Mouse (Mus musculus) heart, embryonic 14.5 days (tissue): ENCODE measurements at regions not wholly inside any gene's neighbourhood (a gene's known extent, or its start where the extent isn't known, plus 50 kb on each side); places are given as distances from the start of the nearest gene placed in this dataset.
A peak's percentile ranks its signal among the peaks of the same experiment; 100 is the strongest.

ENCODE experiments used
- ATAC-seq: fragments of 200-750 bp; cut with Nextera tagmentation; 2 replicates; pipeline ENCODE4 v1.8.0; 2017; ENCODE audit warnings: low read depth, moderate TSS enrichment; ENCODE audit not compliant: insufficient number of reproducible peaks, insufficient read depth, low FRiP score
- H3K27ac ChIP-seq, 2 experiments: fragments of 200-500 bp in 1 of 2; fragments of 300-500 bp in 1 of 2; sonication (generic) in 1 of 2; replicated peaks in 1 of 2; 2 replicates each; pipeline ENCODE4 v1.5.1; 2012 to 2014; ENCODE audit warnings: low read depth in 2 of 2, low read length in 2 of 2, control low read depth in 1 of 2, mild to moderate bottlenecking in 1 of 2, mixed read lengths in 1 of 2; ENCODE audit not compliant: control insufficient read depth in 1 of 2, insufficient read depth in 1 of 2
- H3K27me3 ChIP-seq: fragments of 300-500 bp; sonication (generic); 2 replicates; pipeline ENCODE4 v1.6.1; 2014; ENCODE audit warnings: mild to moderate bottlenecking, low read length, control low read depth; ENCODE audit not compliant: control insufficient read depth, insufficient read depth
- H3K36me3 ChIP-seq: fragments of 300-500 bp; sonication (generic); 2 replicates; pipeline ENCODE4 v1.6.1; 2014; ENCODE audit warnings: mild to moderate bottlenecking, control low read depth, low read length, mixed read lengths; ENCODE audit not compliant: control insufficient read depth, insufficient read depth
- H3K4me1 ChIP-seq, 2 experiments: fragments of 200-500 bp in 1 of 2; fragments of 300-500 bp in 1 of 2; sonication (generic) in 1 of 2; 2 replicates each; pipeline ENCODE4 v1.6.1; 2012 to 2014; ENCODE audit warnings: low read length in 2 of 2, control low read depth in 1 of 2, mixed read lengths in 1 of 2; ENCODE audit not compliant: control insufficient read depth in 2 of 2, insufficient read depth in 2 of 2
- H3K4me2 ChIP-seq: fragments of 300-500 bp; sonication (generic); 2 replicates; pipeline ENCODE4 v1.6.1; 2014; ENCODE audit warnings: mild to moderate bottlenecking, low read length
- H3K4me3 ChIP-seq, 2 experiments: fragments of 200-500 bp in 1 of 2; fragments of 300-500 bp in 1 of 2; sonication (generic) in 1 of 2; 2 replicates each; pipeline ENCODE4 v1.5.1; 2012 to 2014; ENCODE audit warnings: low read length in 2 of 2, mild to moderate bottlenecking in 2 of 2, control low read depth in 1 of 2, low read depth in 1 of 2, moderate library complexity in 1 of 2; ENCODE audit not compliant: control insufficient read depth in 1 of 2, insufficient read depth in 1 of 2
- H3K9ac ChIP-seq: fragments of 300-500 bp; sonication (generic); 2 replicates; pipeline ENCODE4 v1.6.1; 2014; ENCODE audit warnings: mild to moderate bottlenecking, low read length
- H3K9me3 ChIP-seq: fragments of 300-500 bp; sonication (generic); 2 replicates; pipeline ENCODE4 v1.6.1; 2016; ENCODE audit warnings: low read length, control low read depth; ENCODE audit not compliant: control insufficient read depth
- WGBS: fragments of 180-500 bp; shearing (Covaris S2); extraction: QIAGEN DNeasy Blood & Tissue Kit; methylation state at CpG from one replicate; pipeline ENCODE4 v1.1.7; 2014; 5-methylcytosine and 5-hydroxymethylcytosine counted together

DNA sequence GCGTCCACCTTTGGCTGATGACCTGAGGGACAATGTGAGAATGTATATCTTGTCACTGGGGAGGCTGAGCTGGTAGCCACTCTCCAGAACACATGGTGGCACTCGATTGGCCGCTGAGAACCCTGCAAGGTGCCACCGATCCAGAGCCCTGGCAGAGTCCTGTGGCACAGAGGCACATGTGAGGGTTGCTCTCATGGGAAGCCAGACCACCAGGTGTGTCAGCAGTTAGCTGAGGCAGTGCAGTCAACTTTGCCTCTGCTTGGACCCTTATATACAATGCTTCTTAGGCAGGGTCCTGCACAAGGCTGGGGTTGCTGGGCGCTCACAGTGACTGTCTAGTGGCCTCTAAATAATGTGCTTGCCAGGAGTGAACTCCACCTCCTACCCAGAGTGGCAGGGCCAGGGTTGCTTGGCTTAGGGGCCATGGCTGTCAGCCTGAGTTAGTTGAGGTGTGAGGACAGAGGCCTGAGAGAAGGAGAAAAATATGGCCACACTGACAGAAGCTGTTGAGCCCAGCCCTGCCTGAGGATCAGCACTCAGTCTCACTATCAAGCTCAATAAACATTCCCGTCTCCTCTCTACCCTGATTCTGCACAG, 57.1 kb upstream of the Slco4a1 start:
- H3K27me3 ChIP-seq, result no peaks in the 10 kb centered on the region
- no peak overlapping the region; the same call in 1 of the 2 replicates for H3K9ac ChIP-seq
- H3K4me2 ChIP-seq, result no peak overlapping the region
- peaks cover 44% of the 10 kb centered on the region for H3K36me3 ChIP-seq
- H3K4me1 ChIP-seq, result peaks cover 32 to 52% of the 10 kb centered on the region in 2 experiments
- no peaks in the 10 kb centered on the region for H3K9me3 ChIP-seq
- WGBS, result 67% methylated on average over 6 of the region's 6 CpGs
- peak overlapping the region; percentile 22 to 74; a peak in 3 of 4 replicates for H3K27ac ChIP-seq
- no peak for ATAC-seq
- no peak overlapping the region for H3K4me3 ChIP-seq

DNA sequence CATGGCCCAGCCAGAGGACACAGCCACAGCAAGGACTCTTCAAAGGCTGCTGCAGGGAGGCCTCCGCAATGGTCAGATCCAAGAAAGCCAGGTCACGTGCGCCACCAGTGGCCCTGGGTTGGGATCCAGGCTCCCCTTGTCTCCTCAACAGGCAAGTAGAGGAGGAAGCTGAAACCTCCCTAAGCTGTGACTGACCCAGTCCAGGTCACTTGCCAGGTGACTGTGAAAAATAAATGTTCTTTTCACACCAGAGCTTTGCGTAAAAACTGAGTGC, 57.6 kb upstream of the Slco4a1 start:
- 75% methylated on average over 4 of the region's 4 CpGs for WGBS
- peaks cover 49% of the 10 kb centered on the region for H3K36me3 ChIP-seq
- H3K4me3 ChIP-seq, result no peak overlapping the region
- ATAC-seq, result no peak
- no peak overlapping the region for H3K4me2 ChIP-seq
- peak overlapping the region; percentile 62 to 74; a peak in 2 of 4 replicates for H3K27ac ChIP-seq
- no peaks in the 10 kb centered on the region for H3K9me3 ChIP-seq
- peaks cover 36 to 57% of the 10 kb centered on the region in 2 experiments for H3K4me1 ChIP-seq
- H3K27me3 ChIP-seq, result no peaks in the 10 kb centered on the region
- H3K9ac ChIP-seq, result peak overlapping the region; percentile 46; the same call in 1 of the 2 replicates

DNA sequence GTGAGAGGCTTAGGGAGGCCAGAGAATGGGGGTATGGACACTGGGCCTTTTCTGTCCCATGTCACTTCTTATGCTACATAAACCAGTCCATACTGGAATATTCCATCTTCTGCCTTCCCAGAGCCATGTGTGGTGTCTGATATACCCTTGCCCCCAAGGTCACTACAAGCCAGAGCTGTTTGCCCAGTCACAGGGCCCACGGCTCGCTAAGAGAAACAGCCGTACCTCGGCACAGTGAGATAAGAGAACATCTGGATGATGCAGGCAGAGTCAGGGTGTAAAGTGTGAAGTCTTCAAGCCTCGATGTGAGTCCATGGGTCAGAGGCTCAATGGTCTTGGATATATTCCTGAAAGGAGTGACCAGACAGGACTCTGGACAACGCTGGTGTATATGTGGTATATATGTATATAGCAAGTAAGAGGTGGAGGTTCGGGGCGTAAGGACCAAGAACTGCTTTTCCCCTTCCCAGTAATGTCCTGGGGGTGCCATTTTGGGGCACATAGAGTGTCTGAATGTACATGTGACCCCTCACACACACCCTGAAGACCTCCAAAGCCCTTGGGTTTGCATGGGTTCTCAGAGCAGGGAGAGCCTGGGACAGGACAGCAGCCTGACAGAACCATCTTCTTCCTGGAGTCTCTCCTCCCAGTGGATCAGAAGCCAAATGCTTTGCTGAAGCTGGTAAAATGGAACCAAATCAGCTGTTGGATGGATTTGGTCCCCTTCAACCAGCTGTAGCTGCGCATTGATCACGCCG, 58.1 kb upstream of the Slco4a1 start:
- no peak for ATAC-seq
- no peaks in the 10 kb centered on the region for H3K27me3 ChIP-seq
- 63% methylated on average over 11 of the region's 11 CpGs for WGBS
- H3K27ac ChIP-seq, result peak overlapping the region; percentile 62 to 74
- no peaks in the 10 kb centered on the region for H3K9me3 ChIP-seq
- H3K9ac ChIP-seq, result peak overlapping the region; percentile 46
- peaks cover 54% of the 10 kb centered on the region for H3K36me3 ChIP-seq
- H3K4me2 ChIP-seq, result no peak overlapping the region
- H3K4me3 ChIP-seq, result no peak overlapping the region
- peaks cover 41 to 62% of the 10 kb centered on the region in 2 experiments for H3K4me1 ChIP-seq

DNA sequence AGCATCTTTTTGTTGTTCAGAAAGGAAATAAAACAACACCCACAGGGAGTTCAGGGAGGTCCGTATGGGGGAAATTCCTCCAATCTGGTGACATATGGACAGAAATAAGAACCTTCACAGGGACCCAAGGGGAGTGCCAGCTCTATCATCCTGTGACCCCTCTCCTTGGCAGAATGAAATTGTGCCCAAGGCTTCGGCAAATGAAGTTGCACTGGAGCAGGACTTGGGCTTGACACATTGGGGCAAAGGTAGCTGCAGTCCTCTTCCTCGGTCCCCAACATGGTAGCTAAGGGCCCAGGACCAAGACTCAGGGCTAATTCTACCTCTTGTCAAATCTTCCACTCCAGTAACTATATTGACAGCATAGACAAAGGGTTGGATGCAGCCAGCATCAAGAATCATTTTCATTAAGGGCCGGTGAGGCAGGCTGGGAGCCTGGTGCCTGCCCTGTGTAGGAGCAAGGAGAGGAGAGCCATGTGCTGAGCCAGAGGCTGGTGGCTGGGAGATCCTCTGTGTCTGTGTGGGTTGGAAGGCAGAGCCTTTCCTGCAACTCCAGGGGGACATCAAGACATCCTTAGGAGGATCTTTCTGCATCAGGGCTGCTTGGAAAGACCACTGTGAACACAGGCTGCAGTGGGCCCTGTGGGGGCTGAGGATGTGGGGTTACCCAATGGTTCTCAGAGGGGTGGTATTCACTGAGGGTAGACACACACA, 59.2 kb upstream of the Slco4a1 start:
- no peaks in the 10 kb centered on the region for H3K27me3 ChIP-seq
- H3K4me2 ChIP-seq, result no peak overlapping the region
- WGBS, result 54% methylated on average over 4 of the region's 4 CpGs
- ATAC-seq, result no peak
- 0 out of 2 replicates have a peak overlapping the region, but pooled peaks have one; percentile 42 for H3K9ac ChIP-seq
- peaks cover 48 to 72% of the 10 kb centered on the region in 2 experiments for H3K4me1 ChIP-seq
- peaks cover 64% of the 10 kb centered on the region for H3K36me3 ChIP-seq
- H3K4me3 ChIP-seq, result no peak overlapping the region
- no peaks in the 10 kb centered on the region for H3K9me3 ChIP-seq
- peak overlapping the region; percentile 23 to 92; a peak in 3 of 4 replicates for H3K27ac ChIP-seq

DNA sequence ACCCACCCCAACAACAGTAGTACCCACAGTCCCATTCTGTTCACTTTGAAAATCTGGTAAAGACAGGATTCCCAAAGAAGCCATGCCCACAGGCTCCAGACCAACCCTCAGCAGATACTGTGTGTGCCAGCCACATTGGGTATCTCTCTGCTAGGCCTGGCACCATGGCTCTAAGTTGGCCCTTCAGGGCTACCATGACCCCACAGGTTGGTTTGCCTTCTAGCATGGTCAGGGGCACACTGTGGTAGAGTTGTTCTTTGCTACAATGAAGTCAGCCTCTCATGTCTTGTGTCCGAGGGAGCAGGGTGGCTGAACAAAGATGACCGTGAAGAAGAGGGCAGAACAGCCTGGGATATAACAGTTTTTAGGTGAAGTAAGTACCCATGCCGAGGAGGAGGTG, 59.8 kb upstream of the Slco4a1 start:
- ATAC-seq, result no peak
- Histone ChIP-seq H3K4me1 (peaks cover 49 to 75% of the 10 kb centered on the region in 2 experiments), H3K27me3 (no peaks in the 10 kb centered on the region), H3K36me3 (peaks cover 67% of the 10 kb centered on the region), H3K9me3 (no peaks in the 10 kb centered on the region), H3K4me2 (no peak overlapping the region), H3K4me3 (no peak overlapping the region), H3K27ac (peak overlapping the region; percentile 11 to 92; a peak in 1 of 4 replicates), H3K9ac (0 out of 2 replicates have a peak overlapping the region, but pooled peaks have one; percentile 42)
- 76% methylated on average over 3 of the region's 3 CpGs for WGBS

DNA sequence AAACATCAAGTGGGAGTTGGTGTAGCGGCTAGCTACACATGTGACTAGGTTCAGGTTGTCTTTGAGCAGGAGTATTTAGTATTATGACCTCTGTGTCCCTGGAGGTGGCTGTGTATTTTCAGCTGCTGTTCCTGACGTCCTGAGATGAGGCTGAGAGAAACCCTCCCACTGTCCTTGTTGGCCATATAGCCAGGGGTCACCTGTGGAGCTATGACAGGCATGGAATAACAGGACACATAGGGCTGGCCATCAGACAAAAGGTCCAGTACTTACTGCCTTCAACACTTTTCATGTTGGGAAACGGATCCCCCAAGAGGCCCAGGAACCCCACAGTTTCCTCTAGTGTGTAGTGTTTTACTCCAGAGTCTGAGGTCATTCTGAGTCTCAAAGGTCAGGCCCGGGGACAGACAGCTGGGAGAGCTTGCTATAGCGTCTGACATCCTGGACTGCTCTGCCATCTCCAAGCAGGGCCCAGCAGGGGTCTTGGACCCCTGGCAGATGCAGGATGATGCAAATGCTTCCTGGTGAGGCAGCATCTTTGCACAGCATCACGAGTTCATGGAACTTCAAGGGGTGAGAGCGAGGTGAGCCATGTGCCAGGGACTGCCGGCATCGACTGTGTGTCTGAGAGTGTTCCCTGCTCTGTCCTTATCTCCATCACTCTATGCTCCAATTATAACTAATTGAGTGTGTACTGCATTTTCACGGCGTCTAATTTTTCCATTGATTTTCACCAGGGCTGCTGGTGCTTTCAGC, 60.6 kb upstream of the Slco4a1 start:
- ATAC-seq, result no peak
- Histone ChIP-seq H3K4me1 (peaks cover 50 to 78% of the 10 kb centered on the region in 2 experiments), H3K27me3 (no peaks in the 10 kb centered on the region), H3K4me2 (0 out of 2 replicates have a peak overlapping the region, but pooled peaks have one; percentile 4), H3K9me3 (no peaks in the 10 kb centered on the region), H3K36me3 (peaks cover 74% of the 10 kb centered on the region), H3K27ac (peak overlapping the region; percentile 6 to 92), H3K4me3 (no peak overlapping the region), H3K9ac (peak overlapping the region; percentile 52)
- 30% methylated on average over 11 of the region's 11 CpGs for WGBS
